Mouse (Mus musculus) embryonic stem cell, embryonic (primary cell): Measurements from ENCODE around the gene Krtap3-2.

Source experiments
- CTCF ChIA-PET, 4 experiments: fragments of 300-600 bp in 2 of 4; fragments of 350-600 bp in 2 of 4; sonication (Branson Sonifier 250); formaldehyde crosslinking; loops; one replicate each; lab custom pipeline; 2022; ENCODE audit warnings: inconsistent platforms in 2 of 4; lab: Charles Lee
- POLR2A ChIA-PET, 4 experiments: fragments of 300-600 bp in 2 of 4; fragments of 350-600 bp in 2 of 4; sonication (Branson Sonifier 250); formaldehyde crosslinking; loops; one replicate each; lab custom pipeline; 2022; ENCODE audit warnings: antibody characterized with exemption in 4 of 4, inconsistent platforms in 1 of 4; lab: Charles Lee

Krtap3-2 gene

GRCm38 (mm10) chr11:99539721-99540120 lies 16.9 kb downstream of the Krtap3-2 start:
- ChIA-PET CTCF (interaction anchor here in 1 of 4 experiments (0.5 kb wide), 2 partner anchors 106 to 423 kb away, joined by 3 to 11 read pairs; no protein-coding TSS in a partner anchor), POLR2A (interaction anchor here in 1 of 4 experiments (0.6 kb wide), 1 partner anchor 8 kb away, joined by 4 read pairs; no protein-coding TSS in a partner anchor)

- CTCF ChIA-PET, result no interaction called here
- POLR2A ChIA-PET, result interaction anchor here in 1 of 4 experiments (0.6 kb wide), 1 partner anchor 667 kb away, joined by 4 read pairs; no protein-coding TSS in a partner anchor
These were observed 35.3 kb downstream of the Krtap3-2 start, which contains the start of gene Krt39 for GRCm38 (mm10) chr11:99521288-99521860. TSS of gene Krt39 (minus strand) at chr11:99521338.

- CTCF ChIA-PET, result no interaction called here
- POLR2A ChIA-PET, result no interaction called here
These were observed 42.6 kb downstream of the Krtap3-2 start for GRCm38 (mm10) chr11:99514098-99514497.
